Mouse (Mus musculus): ENCODE results near the gene Psg23.
"Not testable (repeated sequence)": the region's sequence is repeated elsewhere in the genome, so short reads cannot be mapped to it uniquely, and the experiment has no call there.

DNA sequence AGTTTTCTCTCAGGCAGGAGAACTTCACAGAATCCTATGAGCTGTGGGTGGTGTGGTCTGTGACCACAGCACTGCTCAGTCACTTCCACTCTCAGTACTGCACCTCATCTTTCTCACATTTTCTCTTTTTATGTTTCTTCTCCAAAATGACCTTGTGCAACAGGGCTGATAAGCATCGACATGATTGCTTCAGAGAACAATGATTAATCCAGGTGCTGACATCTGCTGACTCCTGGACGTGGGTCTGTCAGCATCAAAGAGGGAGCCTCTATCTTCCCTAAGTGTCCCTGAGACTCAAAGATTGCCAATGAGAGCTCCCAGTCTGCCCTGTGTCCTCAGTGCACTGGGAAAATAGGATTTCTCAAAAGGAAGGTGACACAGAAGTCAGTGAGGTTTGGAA, at the start of gene Psg23:
- not testable (repeated sequence) for TF ChIP-seq CTCF (IDR thresholded peaks at IDR 0.05; ENCODE audit: control insufficient read depth, insufficient read depth, low read length); POLR2A (IDR thresholded peaks at IDR 0.05; ENCODE audit: borderline replicate concordance, control insufficient read depth, low read depth, low read length)
